Mouse (Mus musculus): ENCODE results near the gene 1700034J05Rik. TPM values are rescaled to one million over a fixed set of nuclear protein-coding genes. Genes with fewer than 3 reads are reported as not detected.

1700034J05Rik gene
- total RNA-seq, 2 experiments from 2014 or later, result not detected

DNA sequence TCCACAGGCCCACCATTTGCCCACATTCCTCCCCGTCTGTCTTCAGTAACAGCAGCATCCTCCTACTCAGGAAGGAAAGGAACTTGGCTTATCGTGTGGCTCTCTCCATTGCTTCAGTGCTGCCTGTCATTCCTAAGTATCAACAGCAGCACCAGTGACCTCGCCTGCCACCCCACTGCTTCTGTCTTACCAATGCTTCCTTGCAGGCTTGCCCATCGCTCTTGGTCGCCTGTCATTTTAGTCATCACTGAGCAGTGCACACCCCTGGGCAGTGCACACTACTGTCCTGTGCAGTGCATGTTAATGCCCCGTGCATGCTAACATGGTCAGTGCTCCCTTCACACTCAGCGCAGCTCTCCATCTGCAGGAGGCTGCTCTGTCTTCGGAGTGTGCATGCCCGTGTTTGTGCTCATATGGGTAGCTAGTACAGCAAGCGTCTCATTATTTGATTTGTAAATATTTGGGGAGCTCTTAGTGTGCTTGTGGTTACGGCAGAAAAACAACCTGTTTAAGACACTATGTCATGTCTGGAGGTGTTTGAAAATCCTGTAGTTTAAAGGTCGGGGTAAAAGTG, 12.3 kb upstream of the 1700034J05Rik start:
- intact Hi-C loops (cut with DNase I), result no loop called here
- no peak for DNase-seq

DNA sequence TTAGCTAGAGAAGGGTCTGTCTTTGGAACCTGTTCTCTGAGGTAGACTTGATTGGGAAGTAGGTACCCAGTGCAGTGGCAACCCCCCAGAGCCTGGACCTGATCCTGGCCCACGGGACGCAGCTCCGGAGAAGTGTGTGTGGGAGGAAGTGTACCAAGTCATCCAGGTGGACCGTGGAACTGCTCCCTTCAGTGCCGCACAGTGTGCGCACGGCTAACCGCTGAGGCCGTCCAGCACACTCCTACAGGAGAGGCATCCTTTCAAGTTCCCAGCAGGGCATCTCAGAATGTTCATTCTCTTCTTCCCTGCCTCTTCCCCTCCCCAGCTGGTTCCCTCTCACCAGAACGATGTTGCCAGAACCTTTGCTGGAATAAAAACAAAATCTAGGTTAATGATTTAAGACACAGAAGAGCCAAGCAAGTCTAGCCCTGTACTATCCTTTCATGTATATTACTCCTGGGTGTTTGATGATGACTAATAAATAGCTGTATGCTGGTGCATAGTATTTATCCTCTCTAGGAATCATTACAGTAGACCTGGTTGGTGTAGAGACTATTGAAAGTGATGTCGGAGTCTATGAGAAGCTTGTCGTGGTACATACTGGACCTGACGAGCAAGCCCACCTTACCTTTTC, 11.0 kb upstream of the 1700034J05Rik start:
- DNase-seq, result no peak
- intact Hi-C loops (cut with DNase I), result no loop called here

DNA sequence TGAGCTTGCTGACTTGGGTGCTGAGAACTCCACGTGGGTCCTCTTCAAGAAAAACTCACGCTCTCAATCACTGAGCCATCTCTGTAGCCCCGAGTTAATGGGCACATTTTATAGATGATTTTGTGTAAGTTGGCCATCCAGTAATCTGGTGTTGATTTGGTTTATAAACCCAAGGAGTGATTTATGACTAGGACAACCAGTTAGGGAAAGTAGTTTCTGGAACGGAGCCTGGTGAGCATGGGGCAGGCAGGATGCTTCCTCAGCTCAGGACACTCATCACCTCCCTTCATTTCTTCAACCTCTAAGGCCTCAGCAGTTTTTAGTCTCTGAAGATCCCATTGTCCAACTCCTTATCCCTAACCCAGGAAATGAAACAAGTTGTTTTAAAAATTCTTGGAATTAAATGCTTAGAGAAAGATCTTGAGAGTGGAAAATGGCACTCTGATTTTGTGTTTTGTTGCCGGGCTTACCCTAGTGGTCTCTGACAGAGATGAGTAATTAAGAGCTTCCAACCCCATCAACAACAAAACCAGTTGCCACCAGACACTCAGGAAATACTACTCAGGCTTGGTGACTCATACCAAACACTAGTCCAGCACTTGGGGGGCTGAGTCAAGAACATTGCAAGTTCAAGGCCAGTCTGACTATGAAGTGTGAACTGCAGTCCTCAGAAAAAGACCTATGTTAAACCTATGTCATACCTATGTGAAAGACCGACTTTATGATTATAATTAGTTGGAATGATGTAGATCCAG, 9.4 kb upstream of the 1700034J05Rik start:
- intact Hi-C loops (cut with DNase I), result no loop called here
- DNase-seq, result no peak

DNA sequence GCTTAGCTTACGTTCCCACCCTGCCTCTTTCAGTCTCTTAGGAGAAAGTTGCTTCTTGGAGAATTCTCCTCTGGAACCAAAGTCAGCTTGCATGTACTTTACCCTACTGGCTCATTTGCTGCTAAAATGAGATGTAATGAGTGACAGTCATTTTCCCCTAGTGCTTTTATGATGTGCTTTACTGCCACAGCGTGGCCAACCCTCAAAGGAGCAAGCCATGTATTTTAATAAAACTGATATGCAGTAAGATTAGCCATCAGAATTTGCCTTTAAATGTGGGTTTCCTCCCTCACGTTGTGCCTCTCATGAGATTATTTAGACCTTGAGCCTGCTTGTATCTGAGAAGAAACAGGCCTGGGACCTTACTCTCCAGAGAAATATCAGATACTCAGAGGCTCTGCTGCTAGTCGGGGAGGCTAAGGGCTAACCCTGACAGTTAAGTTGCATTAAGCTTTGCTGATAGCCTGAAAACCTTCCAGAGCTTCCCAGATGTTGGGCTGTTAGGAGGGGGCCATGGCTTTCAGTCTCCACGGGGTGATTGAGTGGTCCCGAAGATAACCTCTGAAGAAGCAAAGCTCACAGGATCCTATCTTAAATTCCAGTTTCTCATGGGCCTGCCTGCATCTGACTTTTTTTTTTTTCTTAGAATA, 7.7 kb upstream of the 1700034J05Rik start:
- intact Hi-C loops (cut with DNase I), result no loop called here
- DNase-seq, result no peak

DNA sequence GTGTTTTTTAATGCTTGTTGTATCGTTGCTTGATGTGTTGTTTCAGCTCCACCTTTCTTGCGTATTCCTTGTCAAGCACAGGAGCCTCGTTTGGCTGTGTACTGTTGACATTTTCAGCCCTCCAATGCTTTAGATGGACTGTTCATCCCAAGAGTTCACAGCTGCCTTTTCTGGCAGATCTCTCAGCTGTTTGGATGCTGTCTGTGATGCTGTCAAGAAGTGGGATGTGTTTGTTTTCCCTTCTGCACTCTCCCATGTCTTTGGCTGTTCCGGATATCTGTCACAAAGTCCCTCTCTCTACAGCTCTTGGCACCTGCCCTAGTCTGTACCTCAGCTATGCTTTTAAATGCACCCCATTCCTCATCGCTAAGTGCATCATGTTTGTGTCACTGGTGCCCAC, 6.7 kb upstream of the 1700034J05Rik start:
- intact Hi-C loops (cut with DNase I), result no loop called here

DNA sequence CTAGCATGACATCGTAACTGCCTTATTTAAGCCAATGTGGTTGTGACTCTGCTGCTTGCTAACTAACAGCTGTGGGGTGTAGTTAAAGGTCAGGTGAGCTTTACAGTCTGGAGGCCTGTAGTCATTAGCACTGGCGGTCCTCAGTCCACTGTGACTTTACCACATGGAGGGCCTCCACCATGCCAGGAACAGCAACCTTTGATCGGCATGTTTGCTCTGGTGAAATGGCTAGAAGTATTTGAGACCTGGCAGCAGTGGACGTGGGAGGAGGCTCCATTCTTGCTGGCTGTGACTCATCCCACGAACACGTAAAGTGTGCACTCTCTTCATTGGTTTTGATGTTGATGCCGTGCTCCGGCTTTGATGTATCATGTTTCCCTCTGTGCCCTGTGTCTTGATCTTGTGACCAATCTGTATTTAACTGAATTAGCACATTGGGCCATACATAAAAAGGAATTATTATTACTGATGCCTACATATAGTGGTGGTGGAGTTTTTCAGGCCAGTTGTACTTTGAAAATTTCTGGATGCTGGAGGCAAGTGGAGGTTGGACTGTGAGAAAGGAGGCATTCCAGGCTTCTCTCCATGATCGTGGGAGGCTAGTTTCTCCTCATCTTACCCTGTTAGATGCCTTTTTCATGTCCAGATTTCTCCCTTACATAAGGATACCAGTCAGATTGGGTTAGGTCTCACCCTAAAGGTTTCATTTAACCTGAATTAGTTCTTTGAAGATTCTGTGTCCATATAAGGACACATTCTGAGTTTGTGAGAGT, 5.9 kb upstream of the 1700034J05Rik start:
- no peak for DNase-seq
- intact Hi-C loops (cut with DNase I), result no loop called here

More for the DNA sequence above, 6.7 kb upstream of the 1700034J05Rik start:
- DNase-seq, result no peak

DNA sequence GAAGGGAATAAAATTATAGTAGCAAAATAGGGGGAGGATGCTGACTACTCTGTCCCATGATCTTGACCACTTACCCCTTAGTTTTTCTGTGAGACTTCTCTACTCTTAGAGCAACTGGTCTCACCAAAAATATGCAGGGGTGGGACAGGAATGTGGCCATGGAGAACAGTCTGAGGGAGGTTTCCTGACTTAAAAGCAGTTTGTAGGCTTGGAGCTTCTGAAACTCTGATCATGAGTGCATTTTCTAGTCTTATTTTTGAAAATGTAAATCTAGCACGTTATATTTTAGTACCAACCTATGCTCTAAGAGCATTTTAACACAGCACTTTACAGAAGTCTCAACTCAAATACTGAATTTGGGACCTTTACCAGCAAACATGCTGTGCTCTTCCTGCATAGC, 4.5 kb upstream of the 1700034J05Rik start:
- intact Hi-C loops (cut with DNase I), result no loop called here
- no peak for DNase-seq

DNA sequence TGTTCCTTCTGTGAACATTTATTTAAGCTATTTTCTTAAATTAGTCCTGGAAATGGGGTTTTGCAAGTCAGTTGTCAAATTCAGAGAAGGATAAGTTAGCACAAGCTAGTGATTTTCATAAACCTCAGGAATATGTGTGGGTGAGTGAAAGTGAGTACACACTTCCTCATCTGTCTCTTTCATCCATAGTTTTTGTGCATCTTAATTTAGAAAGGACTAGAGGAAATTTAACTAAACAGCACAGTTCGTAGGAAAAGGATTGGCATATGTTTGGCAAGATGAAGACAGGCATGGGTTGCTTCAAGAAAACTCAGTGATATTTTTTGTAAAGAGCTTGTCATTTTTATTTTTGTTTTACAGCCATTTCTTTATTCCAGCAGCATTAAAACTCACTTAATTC, 2.7 kb upstream of the 1700034J05Rik start:
- no peak for DNase-seq
- intact Hi-C loops (cut with DNase I), result no loop called here

DNA sequence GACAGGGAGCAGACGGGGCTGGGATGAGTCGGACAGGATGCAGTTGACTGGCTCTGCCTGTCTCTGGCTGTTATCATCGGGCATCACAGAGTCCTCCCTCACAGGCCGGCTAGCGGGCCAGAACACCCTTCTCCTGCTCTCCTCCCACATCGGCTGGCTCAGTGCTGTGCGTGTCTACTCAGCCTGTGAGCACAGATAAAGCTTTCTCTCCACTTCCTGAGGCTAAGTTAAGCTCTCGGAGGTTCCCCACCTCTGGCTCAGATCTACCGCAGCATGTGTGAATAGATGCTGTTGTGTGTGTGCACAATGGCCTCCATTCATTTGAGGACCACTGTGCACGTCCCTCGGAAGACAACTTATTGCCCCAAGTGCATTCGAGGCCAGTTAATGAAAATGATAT, 1.7 kb upstream of the 1700034J05Rik start:
- no peak for DNase-seq
- intact Hi-C loops (cut with DNase I), result no loop called here

DNA sequence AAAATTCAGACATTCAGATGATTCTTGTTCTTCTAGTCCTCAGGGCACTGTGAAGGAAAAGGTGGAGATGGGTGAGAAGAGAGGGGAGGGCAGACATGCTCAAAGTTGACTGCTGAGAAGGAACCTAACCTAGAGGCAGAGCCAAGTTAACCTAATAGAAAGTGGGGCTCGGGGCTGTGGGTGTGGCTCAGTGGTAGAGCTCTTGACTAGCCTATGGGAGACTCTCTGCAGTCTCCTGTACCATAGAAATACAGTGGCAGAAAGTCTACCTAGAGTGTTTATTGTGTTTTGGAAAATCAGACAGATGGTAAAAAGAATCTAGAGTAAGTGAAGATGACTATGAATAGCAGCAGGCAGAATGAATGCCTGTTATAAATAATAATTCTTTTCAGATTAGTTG, 1.3 kb upstream of the 1700034J05Rik start:
- intact Hi-C loops (cut with DNase I), result no loop called here
- no peak for DNase-seq

DNA sequence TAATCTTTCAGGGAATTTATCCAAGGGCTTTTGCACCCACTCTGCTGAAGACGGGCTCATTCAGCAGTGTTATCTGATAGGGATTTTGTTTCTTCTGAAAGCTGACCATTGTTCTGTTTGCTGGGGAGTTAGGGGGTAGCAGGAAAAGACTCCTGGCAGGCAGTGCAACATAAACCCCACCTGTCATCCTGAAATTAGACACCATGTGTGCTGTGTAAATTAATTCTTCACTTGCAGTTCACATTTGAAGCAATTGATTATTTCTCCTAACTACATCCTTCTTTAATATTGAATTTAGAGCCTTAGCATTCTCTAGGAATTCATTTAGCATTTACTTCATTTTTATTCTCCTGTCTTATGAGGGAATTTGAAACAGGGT, 3.8 kb downstream of the 1700034J05Rik start:
- no peak for DNase-seq
- intact Hi-C loops (cut with DNase I), result no loop called here

DNA sequence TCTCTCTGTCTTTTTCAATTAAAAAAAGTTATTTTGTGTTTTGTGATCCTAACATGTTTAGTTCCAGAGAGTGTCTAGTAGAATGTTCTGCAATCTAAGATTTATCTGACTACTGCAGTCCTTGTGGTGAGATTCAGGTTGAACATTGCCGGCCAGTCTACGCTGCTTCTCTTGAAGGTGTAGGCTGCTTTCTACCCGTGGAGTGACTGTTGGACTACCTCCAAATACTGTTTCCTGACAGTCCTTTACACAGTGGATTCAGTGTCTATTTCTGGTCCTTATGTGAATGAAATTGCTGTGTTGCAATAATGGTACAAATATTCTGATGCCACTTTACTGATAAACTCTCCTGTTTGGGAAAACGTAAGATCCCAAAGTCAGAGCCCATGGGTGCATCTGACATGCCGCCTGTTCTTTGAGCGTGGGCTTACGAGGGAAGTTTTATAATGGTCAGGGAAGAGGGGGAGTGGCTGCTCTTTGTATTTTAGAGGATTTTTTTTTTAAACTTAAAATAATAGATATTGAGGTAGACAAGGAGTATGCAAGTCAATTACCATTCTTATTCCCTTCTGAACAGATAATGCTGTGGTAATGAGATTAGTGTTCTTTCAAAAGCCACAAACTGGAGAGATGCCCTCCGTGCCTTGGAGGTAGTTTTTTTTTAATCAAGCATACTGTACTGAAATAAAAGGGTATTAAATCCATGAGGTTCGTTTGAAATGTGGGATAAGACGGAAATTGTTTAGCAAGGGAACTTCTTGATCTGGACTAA, 4.4 kb downstream of the 1700034J05Rik start:
- no peak for DNase-seq
- intact Hi-C loops (cut with DNase I), result loop anchor here (5.0 kb wide), 2 partner anchors 63 to 108 kb away; partner anchors contain the start of gene Ppfibp1

DNA sequence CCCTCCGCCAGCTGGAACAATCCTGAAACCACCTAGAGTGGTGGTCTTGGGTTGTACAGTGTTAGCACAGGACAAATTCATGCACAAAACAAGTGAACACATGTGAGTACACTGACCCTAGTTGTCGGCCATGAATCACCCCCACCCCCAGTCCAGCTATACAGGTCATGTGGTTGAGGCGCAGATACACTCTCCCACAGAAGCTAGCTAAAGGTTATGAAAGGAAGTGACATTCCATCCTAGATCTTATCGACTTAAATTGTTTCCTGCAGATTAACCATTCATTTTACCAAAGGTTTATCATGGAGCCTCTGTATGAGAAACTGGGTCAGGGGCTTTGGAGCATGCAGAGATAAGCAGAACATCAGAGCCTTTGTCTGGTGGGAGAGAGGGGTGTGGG, 7.0 kb downstream of the 1700034J05Rik start:
- no peak for DNase-seq
- intact Hi-C loops (cut with DNase I), result loop anchor here (5.0 kb wide), 2 partner anchors 60 to 105 kb away; partner anchors contain the start of gene Ppfibp1

DNA sequence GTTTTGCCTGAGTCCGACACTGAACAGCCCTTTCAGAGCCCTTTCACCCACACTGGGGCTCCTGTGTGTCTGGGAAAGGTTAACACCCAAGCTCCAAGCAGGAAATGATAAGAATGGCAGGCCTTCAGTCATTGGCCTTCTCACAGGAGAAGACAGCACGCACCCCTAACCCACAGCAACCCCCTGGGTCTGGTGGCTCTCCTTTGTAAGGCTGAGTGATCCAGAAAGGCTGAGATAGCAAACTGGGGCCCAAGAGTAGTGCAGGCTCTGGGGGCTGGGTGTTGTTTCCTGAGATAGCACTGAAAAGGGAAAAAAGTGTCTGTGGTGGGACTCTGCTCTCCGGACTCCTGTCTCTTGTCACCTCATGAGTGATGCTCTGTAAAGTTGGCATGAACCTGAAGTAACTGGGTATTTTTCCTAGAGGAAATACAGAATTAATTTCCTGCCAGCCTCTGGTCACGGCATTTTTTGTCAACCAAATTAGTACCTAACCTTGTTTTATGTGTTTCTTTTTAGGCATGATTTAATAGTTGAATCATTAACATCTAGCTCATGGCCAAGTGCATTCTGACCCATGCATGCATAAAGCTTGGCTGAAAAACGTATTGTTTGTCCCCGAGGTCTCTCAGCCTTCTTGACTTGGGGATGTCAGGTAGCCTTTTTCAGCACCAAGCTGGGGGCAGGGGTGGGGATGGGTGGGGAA, 7.7 kb downstream of the 1700034J05Rik start:
- DNase-seq, result no peak
- intact Hi-C loops (cut with DNase I), result loop anchor here (5.0 kb wide), 2 partner anchors 59 to 104 kb away; partner anchors contain the start of gene Ppfibp1

DNA sequence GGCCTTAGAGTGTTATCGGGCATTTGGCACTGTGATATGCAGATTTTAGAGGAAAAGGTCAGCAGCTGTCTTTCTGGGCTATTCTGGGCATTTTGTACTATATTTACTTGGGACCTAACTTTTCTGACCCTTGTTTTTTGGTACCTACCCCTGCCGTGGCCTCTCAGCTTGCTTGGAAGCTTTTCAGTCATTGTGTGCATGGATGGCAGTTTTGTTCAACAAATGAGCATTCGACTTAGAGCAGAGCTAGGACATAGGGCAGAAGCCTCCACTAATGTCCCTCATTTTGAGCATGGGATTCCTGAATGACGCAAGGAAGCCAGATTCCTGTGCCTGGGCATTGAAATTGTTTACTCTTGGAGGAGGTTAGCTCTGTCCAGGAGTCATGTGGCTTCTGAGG, 9.4 kb downstream of the 1700034J05Rik start:
- intact Hi-C loops (cut with DNase I), result loop anchor here (5.0 kb wide), 2 partner anchors 58 to 103 kb away; partner anchors contain the start of gene Ppfibp1
- no peak for DNase-seq

DNA sequence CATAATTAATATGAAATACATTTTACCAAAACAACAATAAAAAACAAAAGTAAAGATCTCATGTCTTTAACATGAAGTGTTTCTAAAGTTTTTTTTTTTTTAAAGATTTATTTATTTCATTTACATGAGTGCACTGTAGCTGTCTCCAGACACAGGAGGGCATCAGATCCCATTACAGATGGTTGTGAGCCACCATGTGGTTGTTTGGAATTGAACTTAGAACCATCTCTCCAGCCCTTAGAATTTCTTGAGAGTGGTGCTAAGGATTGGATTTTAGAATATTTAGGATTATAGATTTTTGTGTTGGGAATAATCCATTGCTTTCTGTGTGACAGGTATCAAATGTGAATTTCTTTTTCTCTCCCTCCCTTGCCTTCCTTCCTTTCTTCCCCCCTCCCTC, 10.2 kb downstream of the 1700034J05Rik start:
- no peak for DNase-seq
- intact Hi-C loops (cut with DNase I), result no loop called here

DNA sequence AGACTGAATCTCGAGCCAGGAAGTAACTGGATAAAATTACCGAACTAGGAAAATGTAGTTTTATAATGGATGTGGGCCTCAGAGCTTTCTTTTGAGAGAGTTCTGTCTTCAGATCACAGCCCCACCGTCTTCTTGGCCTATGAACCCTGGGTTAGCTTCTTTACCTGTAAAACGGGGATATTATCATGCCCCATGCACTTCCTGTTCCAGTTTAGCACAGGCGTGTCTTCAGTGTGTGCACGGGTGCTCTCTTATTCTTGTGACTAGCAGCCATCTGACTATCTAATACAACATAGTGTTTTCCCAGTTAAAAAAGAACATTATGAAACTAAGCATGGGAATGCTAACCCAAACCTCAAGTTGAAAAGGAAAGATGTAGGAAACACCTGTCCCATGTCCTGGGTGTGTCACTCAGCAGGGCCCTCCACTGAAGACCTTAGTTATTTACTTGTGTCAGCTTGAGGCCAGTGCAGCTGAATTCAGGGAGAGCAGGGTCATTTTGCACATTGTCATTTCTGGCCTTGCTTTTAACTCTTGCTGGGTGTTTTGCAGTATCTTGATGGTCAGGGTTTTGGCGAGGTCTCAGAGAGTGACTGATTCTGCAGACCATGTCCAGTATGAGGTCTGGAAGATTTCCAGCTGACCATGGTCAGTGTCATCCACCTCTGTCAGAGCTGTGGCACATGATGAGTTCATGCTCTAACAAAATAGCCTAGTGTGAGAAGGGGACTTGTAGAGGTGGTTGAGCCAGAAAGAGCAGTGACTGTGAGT, 12.5 kb downstream of the 1700034J05Rik start:
- intact Hi-C loops (cut with DNase I), result no loop called here
- DNase-seq, result no peak

DNA sequence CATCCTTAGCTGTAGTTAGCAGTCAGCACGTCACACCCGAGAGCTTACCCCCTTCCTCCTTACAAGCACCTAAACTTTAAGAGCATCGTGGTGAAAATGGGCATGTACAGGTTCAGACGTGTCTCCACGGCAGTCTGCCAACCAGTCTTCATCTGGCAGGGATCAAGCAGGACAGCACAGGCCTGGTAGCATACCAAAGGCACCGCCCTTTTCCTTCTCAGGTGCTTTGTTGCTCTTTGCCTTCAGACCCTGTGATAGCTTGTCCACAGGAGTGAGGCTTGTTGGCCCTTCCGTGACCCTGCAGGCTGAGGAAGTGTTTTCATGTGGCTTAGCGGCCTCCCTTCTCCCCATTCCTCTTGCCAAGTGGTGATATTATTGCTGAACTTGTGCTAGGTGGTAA, 15.2 kb downstream of the 1700034J05Rik start:
- intact Hi-C loops (cut with DNase I), result no loop called here
- no peak for DNase-seq

Data from gastrocnemius, postnatal 36 days (tissue).